In the genomic region with DNA sequence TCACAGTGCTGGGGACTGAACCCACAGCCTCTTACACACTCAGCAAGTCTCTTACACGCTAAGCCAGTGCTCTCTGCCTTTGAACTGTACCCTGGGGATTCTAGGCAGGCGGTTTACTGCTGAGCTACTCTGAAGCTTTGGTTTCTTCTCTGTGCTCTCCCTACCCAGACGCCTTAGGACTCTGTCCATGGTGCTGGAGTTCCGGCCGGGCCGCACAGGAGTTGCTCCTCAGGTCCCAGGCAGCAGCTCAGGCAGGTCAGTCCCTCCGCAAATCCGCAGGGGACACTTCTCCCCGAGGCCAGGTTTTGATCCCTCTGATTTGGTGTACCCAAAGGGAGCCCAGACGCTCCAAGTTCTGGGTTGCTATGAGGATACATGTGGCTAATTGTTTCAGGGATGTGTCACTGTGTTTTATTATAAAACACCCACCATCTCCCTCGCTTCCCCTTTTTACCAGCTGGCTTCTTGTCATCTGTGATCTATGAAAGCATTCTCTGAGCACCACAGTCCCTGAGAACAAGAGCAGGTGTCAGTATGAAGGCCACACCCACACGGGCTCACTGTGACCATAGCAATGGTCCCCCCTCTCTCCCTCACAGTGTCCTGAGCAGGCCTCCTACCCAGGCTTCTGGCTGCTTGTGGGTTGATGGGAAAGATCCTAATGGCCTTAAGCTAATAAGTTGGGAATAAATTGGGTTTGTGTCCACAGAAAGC, we compare ENCODE assay signal across 9 mouse cellular contexts. TPM values are rescaled to one million over a fixed set of nuclear protein-coding genes. Genes with fewer than 3 reads are reported as not detected.
DNase-seq lines count a peak whose midpoint lies in the region; ATAC-seq and TF ChIP-seq lines count a peak whose summit lies in the region.
"Had no signal": no experiment of that assay in that cellular context is flagged by ENCODE, and none has a peak within 500 bp of the region (broad histone marks: within the 10 kb centered on the region; RNA-seq: fewer than 3 reads in every experiment).

No protein-coding gene starts in this region.

- H3K27ac ChIP-seq in hindbrain, embryonic 11.5 days (ENCODE audit: low read depth, low read length) = no peak overlapping the region; the same call in 1 of the 2 replicates
- no peak overlapping the region for H3K27ac ChIP-seq in hindbrain, postnatal 0 days
- H3K27ac ChIP-seq: neural tube, embryonic 12.5 days had no signal

- 8% methylated on average over 12 of the region's 12 CpGs for WGBS in hindbrain, embryonic 11.5 days
- 13% methylated on average over 12 of the region's 12 CpGs for WGBS in hindbrain, postnatal 0 days

- H3K9me3 ChIP-seq in hindbrain, embryonic 11.5 days (ENCODE audit: control insufficient read depth, low read length) = no peaks in the 10 kb centered on the region
- H3K9me3 ChIP-seq in hindbrain, postnatal 0 days (ENCODE audit: low read length) = no peaks in the 10 kb centered on the region
- H3K9me3 ChIP-seq: neural tube, embryonic 12.5 days had no signal

- H3K4me1 ChIP-seq in hindbrain, embryonic 11.5 days (replicated peaks; ENCODE audit: control insufficient read depth, insufficient read depth, low read length) = no peaks in the 10 kb centered on the region
- H3K4me1 ChIP-seq in hindbrain, postnatal 0 days (ENCODE audit: insufficient read depth, low read length) = peaks cover 13% of the 10 kb centered on the region

- no peak overlapping the region for H3K9ac ChIP-seq in hindbrain, embryonic 11.5 days (ENCODE audit: low read depth, low read length)
- H3K9ac ChIP-seq in hindbrain, postnatal 0 days (replicated peaks; ENCODE audit: low read length) = no peak overlapping the region
- H3K9ac ChIP-seq: neural tube, embryonic 12.5 days had no signal

- ATAC-seq in hindbrain, embryonic 11.5 days (ENCODE audit: low FRiP score) = peak; percentile 70; the same call in 1 of the 2 replicates
- no peak for ATAC-seq in hindbrain, postnatal 0 days
- ATAC-seq in megakaryocyte progenitor cell, adult 5-6 weeks (replicated peaks; ENCODE audit: poor library complexity) = peak; percentile 84

- DNase-seq in hindbrain, embryonic 11.5 days (ENCODE audit: low spot score) = peak; percentile 69
- no peak for DNase-seq in hindbrain, postnatal 0 days (ENCODE audit: low spot score)
- DNase-seq in ES-CJ7 (ENCODE audit: low read depth, low spot score) = peak; percentile 68
- DNase-seq in adrenal gland, adult 2 months = peak; percentile 65
- peak; percentile 44 for DNase-seq in hindlimb bud, embryonic 11.5 days (ENCODE audit: extremely low spot score, low read depth, low spot score)
- DNase-seq in right cerebral cortex, postnatal 4 days = no peak
- DNase-seq in frontal cortex, postnatal 36 days (ENCODE audit: low spot score in 2 of 2) = no peak

- no peak overlapping the region for H3K4me3 ChIP-seq in hindbrain, embryonic 11.5 days (ENCODE audit: low read depth, low read length)
- no peak overlapping the region for H3K4me3 ChIP-seq in hindbrain, postnatal 0 days (ENCODE audit: low read length)
- H3K4me3 ChIP-seq: neural tube, embryonic 12.5 days had no signal

- H3K4me2 ChIP-seq in hindbrain, embryonic 11.5 days (replicated peaks; ENCODE audit: low read depth, low read length) = no peak overlapping the region
- H3K4me2 ChIP-seq in hindbrain, postnatal 0 days (ENCODE audit: low read depth, low read length) = no peak overlapping the region
- H3K4me2 ChIP-seq: neural tube, embryonic 12.5 days had no signal

- TF ChIP-seq CTCF in hindbrain, postnatal 0 days (IDR thresholded peaks at IDR 0.05; ENCODE audit: low read depth) = no peak

- no peaks in the 10 kb centered on the region for H3K36me3 ChIP-seq in hindbrain, embryonic 11.5 days (ENCODE audit: control insufficient read depth, insufficient read depth, low read length)
- H3K36me3 ChIP-seq in hindbrain, postnatal 0 days (ENCODE audit: insufficient read depth, low read length) = no peaks in the 10 kb centered on the region
- H3K36me3 ChIP-seq: neural tube, embryonic 12.5 days had no signal

- no peaks in the 10 kb centered on the region; the same call in 1 of the 2 replicates for H3K27me3 ChIP-seq in hindbrain, embryonic 11.5 days (ENCODE audit: control insufficient read depth, insufficient read depth, low read length)
- H3K27me3 ChIP-seq in hindbrain, postnatal 0 days (ENCODE audit: insufficient read depth, low read length) = no peaks in the 10 kb centered on the region; the same call in 1 of the 2 replicates
- H3K27me3 ChIP-seq: neural tube, embryonic 12.5 days had no signal

RNA-seq across cellular contexts. Expression of a gene that starts 2.5 kb away (rescaled TPM):
- polyA plus RNA-seq in hindbrain, embryonic 11.5 days (2014; fragmentation: Nextera tagmentation; extraction: Ambion mirVana) = 24.1 and 24.7 TPM in 2 replicates
- 77.1 and 80.1 TPM in 2 replicates for total RNA-seq in hindbrain, postnatal 0 days (2014; rRNA removed)
- 61.4 and 67.1 TPM in 2 replicates for polyA plus RNA-seq in hindbrain, postnatal 0 days (2015; fragmentation: Nextera tagmentation; extraction: Ambion mirVana)
- total RNA-seq in adrenal gland, adult 2 months (2021) = 10 to 100 TPM; 20.9 to 32.0 TPM
- polyA plus RNA-seq in adrenal gland, adult 2 months (2012; rRNA removed) = 48.8 and 69.9 TPM in 2 replicates
- not detected in 2 replicates for total RNA-seq in megakaryocyte progenitor cell, adult 5-6 weeks (2015)
- total RNA-seq in megakaryocyte progenitor cell, adult 5-6 weeks (2017) = not detected in 2 replicates

Comparison
In these comparisons a context has a peak if more than half of its experiments do, and no peak if none do; other contexts are left out.
1. DNase-seq: peak in hindbrain, embryonic 11.5 days (single experiment), ES-CJ7 (single experiment), adrenal gland, adult 2 months (single experiment) and hindlimb bud, embryonic 11.5 days (single experiment); none in hindbrain, postnatal 0 days (single experiment), right cerebral cortex, postnatal 4 days (single experiment) and frontal cortex, postnatal 36 days (0 of 2).
2. RNA of a gene that starts 2.5 kb away (total RNA-seq): 77.1 to 80.1 TPM in hindbrain, postnatal 0 days and 20.9 to 32.0 TPM in adrenal gland, adult 2 months; not detected in megakaryocyte progenitor cell, adult 5-6 weeks; every median in the first group is over 10 times any median in the second.